Mouse (Mus musculus) embryonic facial prominence, embryonic 14.5 days (tissue): ENCODE data around the gene Agap2. TPM values are rescaled to one million over a fixed set of nuclear protein-coding genes. Genes with fewer than 3 reads are reported as not detected.
"Not testable (repeated sequence)": the region's sequence is repeated elsewhere in the genome, so short reads cannot be mapped to it uniquely, and the experiment has no call there.

Experiments used
- ATAC-seq: fragments of 200-750 bp; cut with Nextera tagmentation; 2 replicates; pipeline ENCODE4 v1.8.0; 2017; ENCODE audit warnings: low read depth, moderate number of reproducible peaks, moderate TSS enrichment
- DNase-seq: peaks from one replicate; pipeline ENCODE4 v3.0.0-alpha.2; 2015; ENCODE audit warnings: low spot score
- H3K27ac ChIP-seq: fragments of 300-500 bp; sonication (generic); replicated peaks from 2 replicates; pipeline ENCODE4 v1.5.1; 2014; ENCODE audit warnings: low read depth, mild to moderate bottlenecking, low read length, moderate library complexity
- H3K27me3 ChIP-seq: fragments of 300-500 bp; sonication (generic); replicated peaks from 2 replicates; pipeline ENCODE4 v1.6.1; 2014; ENCODE audit warnings: low read length; ENCODE audit not compliant: control insufficient read depth, insufficient read depth
- H3K36me3 ChIP-seq: fragments of 300-500 bp; sonication (generic); 2 replicates; pipeline ENCODE4 v1.6.1; 2014; ENCODE audit warnings: low read length, mixed read lengths; ENCODE audit not compliant: control insufficient read depth, insufficient read depth
- H3K4me1 ChIP-seq: fragments of 300-500 bp; sonication (generic); 2 replicates; pipeline ENCODE4 v1.6.1; 2014; ENCODE audit warnings: antibody characterized with exemption, low read length; ENCODE audit not compliant: control insufficient read depth, insufficient read depth
- H3K4me2 ChIP-seq: fragments of 300-500 bp; sonication (generic); 2 replicates; pipeline ENCODE4 v1.6.1; 2014; ENCODE audit warnings: low read depth, mild to moderate bottlenecking, low read length, moderate library complexity, mixed read lengths
- H3K4me3 ChIP-seq: fragments of 300-500 bp; sonication (generic); 2 replicates; pipeline ENCODE4 v1.5.1; 2014; ENCODE audit warnings: low read depth, mild to moderate bottlenecking, low read length
- H3K9ac ChIP-seq: fragments of 300-500 bp; sonication (generic); 2 replicates; pipeline ENCODE4 v1.6.1; 2014; ENCODE audit warnings: low read depth, mild to moderate bottlenecking, low read length, moderate library complexity, mixed read lengths
- H3K9me3 ChIP-seq: fragments of 300-500 bp; sonication (generic); 2 replicates; pipeline ENCODE4 v1.6.1; 2016; ENCODE audit warnings: low read length; ENCODE audit not compliant: control insufficient read depth
- WGBS: fragments of 180-500 bp; shearing (Covaris S2); extraction: QIAGEN DNeasy Blood & Tissue Kit; methylation state at CpG from one replicate; pipeline ENCODE4 v1.1.7; 2014; 5-methylcytosine and 5-hydroxymethylcytosine counted together
- polyA plus RNA-seq: library from polyadenylated mRNA; unstranded; fragments of >200 nt; fragmentation: Nextera tagmentation; extraction: Ambion mirVana; gene quantifications from 2 replicates; pipeline ENCODE4 v1.2.1, GENCODE M21; 2014

Gene Agap2
- polyA plus RNA-seq, 1 experiment from 2014 or later, result 0.45 TPM

GRCm38 (mm10) chr10:127126579-127126978 lies 51.5 kb downstream of the Agap2 start:
- ATAC-seq (no peak), DNase-seq (no peak)
- peaks cover 8% of the 10 kb centered on the region; the same call in 1 of the 2 replicates for H3K4me1 ChIP-seq
- WGBS, result 83% methylated on average over 5 of the region's 5 CpGs
- no peaks in the 10 kb centered on the region for H3K27me3 ChIP-seq
- no peaks in the 10 kb centered on the region for H3K9me3 ChIP-seq
- H3K4me2 ChIP-seq, result no peak overlapping the region
- H3K36me3 ChIP-seq, result no peaks in the 10 kb centered on the region
- no peak overlapping the region for H3K27ac ChIP-seq
- no peak overlapping the region for H3K9ac ChIP-seq
- H3K4me3 ChIP-seq, result no peak overlapping the region

- H3K27ac ChIP-seq, result no peak overlapping the region
- H3K9me3 ChIP-seq, result no peaks in the 10 kb centered on the region
- ATAC-seq (no peak), DNase-seq (no peak)
- H3K36me3 ChIP-seq, result no peaks in the 10 kb centered on the region
- H3K4me2 ChIP-seq, result no peak overlapping the region
- no peaks in the 10 kb centered on the region for H3K27me3 ChIP-seq
- WGBS, result 57% methylated on average over 7 of the region's 7 CpGs
- H3K4me1 ChIP-seq, result peaks cover 5% of the 10 kb centered on the region; the same call in 1 of the 2 replicates
- no peak overlapping the region for H3K9ac ChIP-seq
- H3K4me3 ChIP-seq, result no peak overlapping the region
Measured at GRCm38 (mm10) chr10:127127711-127128279, 52.7 kb downstream of the Agap2 start.

- Histone ChIP-seq H3K27ac (no peak overlapping the region), H3K4me1 (no peaks in the 10 kb centered on the region), H3K4me3 (no peak overlapping the region), H3K27me3 (no peaks in the 10 kb centered on the region), H3K9ac (no peak overlapping the region), H3K9me3 (no peaks in the 10 kb centered on the region), H3K4me2 (no peak overlapping the region), H3K36me3 (no peaks in the 10 kb centered on the region)
- 68% methylated on average over 4 of the region's 4 CpGs for WGBS
- no peak for ATAC-seq
- peak; percentile 63 for DNase-seq
Measured at GRCm38 (mm10) chr10:127129431-127129830, 54.3 kb downstream of the Agap2 start.

- Histone ChIP-seq H3K4me3 (no peak overlapping the region), H3K9ac (no peak overlapping the region), H3K4me1 (no peaks in the 10 kb centered on the region), H3K36me3 (no peaks in the 10 kb centered on the region), H3K9me3 (no peaks in the 10 kb centered on the region), H3K4me2 (no peak overlapping the region), H3K27me3 (no peaks in the 10 kb centered on the region), H3K27ac (no peak overlapping the region)
- 66% methylated on average over 5 of the region's 5 CpGs for WGBS
- DNase-seq (no peak), ATAC-seq (no peak)
Measured at GRCm38 (mm10) chr10:127132469-127132868, 57.4 kb downstream of the Agap2 start.

- H3K4me1 ChIP-seq, H3K9ac ChIP-seq, H3K36me3 ChIP-seq, H3K27ac ChIP-seq, H3K9me3 ChIP-seq, H3K4me3 ChIP-seq, H3K4me2 ChIP-seq, ATAC-seq, DNase-seq, H3K27me3 ChIP-seq: not testable (repeated sequence)
- WGBS, result 84% methylated on average over 3 of the region's 3 CpGs
Measured at GRCm38 (mm10) chr10:127134394-127135035, 59.4 kb downstream of the Agap2 start.

GRCm38 (mm10) chr10:127135118-127135836 lies 60.2 kb downstream of the Agap2 start:
- peak overlapping the region; percentile 34; the same call in 1 of the 2 replicates for H3K9ac ChIP-seq
- H3K9me3 ChIP-seq, result no peaks in the 10 kb centered on the region
- DNase-seq (no peak), ATAC-seq (no peak; the same call in 1 of the 2 replicates)
- H3K4me2 ChIP-seq, result no peak overlapping the region
- H3K4me1 ChIP-seq, result no peaks in the 10 kb centered on the region
- H3K27ac ChIP-seq, result 0 out of 2 replicates have a peak overlapping the region, but pooled peaks have one; percentile 33
- WGBS, result 42% methylated on average over 8 of the region's 8 CpGs
- no peaks in the 10 kb centered on the region for H3K36me3 ChIP-seq
- H3K27me3 ChIP-seq, result no peaks in the 10 kb centered on the region
- no peak overlapping the region for H3K4me3 ChIP-seq

GRCm38 (mm10) chr10:127136510-127136909 lies 61.4 kb downstream of the Agap2 start:
- DNase-seq (no peak), ATAC-seq (no peak)
- Histone ChIP-seq H3K4me3 (no peak overlapping the region), H3K4me1 (no peaks in the 10 kb centered on the region), H3K9ac (no peak overlapping the region), H3K27me3 (no peaks in the 10 kb centered on the region), H3K9me3 (no peaks in the 10 kb centered on the region), H3K4me2 (no peak overlapping the region), H3K36me3 (no peaks in the 10 kb centered on the region), H3K27ac (no peak overlapping the region)
- WGBS, result 77% methylated on average over 4 of the region's 4 CpGs

- H3K27ac ChIP-seq, result no peak overlapping the region
- no peak overlapping the region for H3K4me2 ChIP-seq
- no peak for ATAC-seq
- H3K36me3 ChIP-seq, result no peaks in the 10 kb centered on the region
- no peaks in the 10 kb centered on the region for H3K27me3 ChIP-seq
- DNase-seq, result no peak
- WGBS, result 88% methylated on average over 3 of the region's 3 CpGs
- H3K9ac ChIP-seq, result no peak overlapping the region
- H3K4me1 ChIP-seq, result no peaks in the 10 kb centered on the region
- H3K4me3 ChIP-seq, result no peak overlapping the region
- no peaks in the 10 kb centered on the region for H3K9me3 ChIP-seq
Measured at GRCm38 (mm10) chr10:127137896-127138295, 62.8 kb downstream of the Agap2 start.
